Mouse (Mus musculus): ENCODE results near the gene Boc.

DNA sequence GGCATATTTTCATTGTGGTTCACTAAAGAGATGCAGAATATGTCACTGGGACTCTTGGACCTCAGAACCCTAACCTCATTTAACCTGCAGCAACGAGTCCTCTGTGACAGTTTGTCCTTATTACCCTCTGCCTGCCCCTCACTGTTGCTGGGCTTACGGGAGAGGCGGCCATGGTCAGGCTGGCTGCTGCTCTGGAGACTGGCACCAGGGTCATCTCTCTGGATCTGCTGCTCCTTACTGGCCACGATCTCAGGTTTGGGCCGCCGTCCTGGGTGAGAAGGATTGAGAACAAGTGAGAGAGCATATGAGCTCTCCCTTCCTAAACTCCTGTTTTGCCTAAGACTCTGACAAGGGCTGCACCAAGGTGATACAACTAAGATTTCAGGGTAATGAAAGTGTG, 66.5 kb downstream of the Boc start:
- TF ChIP-seq CTCF (IDR thresholded peaks at IDR 0.05; ENCODE audit: extremely low read depth, insufficient read depth, low read length) = no peak
- no peak for TF ChIP-seq POLR2A (IDR thresholded peaks at IDR 0.05; ENCODE audit: extremely low read depth, insufficient read depth, low read length)
